Mouse (Mus musculus) right cerebral cortex, postnatal 10 days (tissue): Measurements from ENCODE around the gene Nkain1.
A peak's percentile ranks its signal among the peaks of the same experiment; 100 is the strongest.

Source experiments
- DNase-seq, 2 experiments: peaks; one replicate each; pipeline ENCODE4 v3.0.0; 2021; ENCODE audit warnings: low spot score in 2 of 2

Gene Nkain1

DNA sequence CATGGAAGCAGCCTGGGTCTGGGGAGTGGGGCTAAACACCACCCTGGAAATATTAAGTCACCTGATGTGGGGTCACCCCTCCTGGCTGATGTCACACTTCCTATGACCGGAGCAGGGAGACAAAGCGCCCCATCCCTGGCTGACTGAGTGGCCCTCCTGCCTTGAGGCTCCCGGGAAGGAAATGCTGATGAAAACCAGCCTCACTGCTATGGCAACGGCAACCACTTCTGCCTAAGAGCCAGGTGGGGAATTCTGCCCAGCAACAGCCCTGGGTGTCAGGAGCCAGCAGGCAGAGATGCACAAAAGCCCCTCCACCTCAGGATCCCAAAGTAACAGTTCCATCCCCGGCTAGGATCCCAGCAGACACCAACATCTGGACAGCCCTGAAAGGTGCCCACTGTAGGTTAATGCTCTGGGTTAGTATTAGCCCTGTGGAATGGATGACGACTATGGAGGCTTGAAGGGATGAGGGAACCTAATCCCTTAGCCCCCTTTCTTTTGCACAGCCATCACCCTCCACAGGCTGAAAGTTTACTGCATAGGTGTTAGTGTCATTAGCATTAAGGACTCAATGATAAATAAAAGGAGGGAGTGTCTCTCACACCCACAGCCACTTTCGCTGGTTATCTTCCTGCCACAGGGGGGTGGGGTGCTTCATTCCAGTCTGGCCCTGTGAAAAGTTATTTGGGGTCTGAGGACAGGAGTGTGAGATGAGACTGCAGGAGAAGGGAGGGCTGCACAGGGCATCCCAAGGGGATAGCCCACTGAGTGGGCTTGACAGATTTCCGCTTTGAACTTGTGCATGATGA is 21.5 kb downstream of the Nkain1 start:
- DNase-seq: peak; percentile 81 to 86

DNA sequence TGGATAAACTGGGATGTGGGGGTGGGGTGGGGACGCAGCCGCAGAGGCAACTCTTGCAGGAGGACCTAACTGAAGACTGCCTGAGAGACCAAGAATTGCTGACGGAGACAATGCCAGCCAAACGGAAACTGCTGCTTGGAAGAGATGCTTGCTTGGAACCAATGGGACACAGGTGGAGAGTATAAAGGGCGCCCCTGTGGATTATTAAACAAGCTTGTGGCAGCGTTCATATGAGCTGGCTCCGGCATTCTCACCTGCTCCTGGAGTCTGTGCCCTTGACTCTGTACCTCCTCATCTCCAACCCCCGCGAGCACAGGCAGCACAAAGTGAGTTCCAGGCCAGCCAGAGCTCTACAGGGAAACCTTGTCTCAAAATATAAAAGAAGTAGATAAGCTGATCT is 23.5 kb downstream of the Nkain1 start:
- DNase-seq: no peak

DNA sequence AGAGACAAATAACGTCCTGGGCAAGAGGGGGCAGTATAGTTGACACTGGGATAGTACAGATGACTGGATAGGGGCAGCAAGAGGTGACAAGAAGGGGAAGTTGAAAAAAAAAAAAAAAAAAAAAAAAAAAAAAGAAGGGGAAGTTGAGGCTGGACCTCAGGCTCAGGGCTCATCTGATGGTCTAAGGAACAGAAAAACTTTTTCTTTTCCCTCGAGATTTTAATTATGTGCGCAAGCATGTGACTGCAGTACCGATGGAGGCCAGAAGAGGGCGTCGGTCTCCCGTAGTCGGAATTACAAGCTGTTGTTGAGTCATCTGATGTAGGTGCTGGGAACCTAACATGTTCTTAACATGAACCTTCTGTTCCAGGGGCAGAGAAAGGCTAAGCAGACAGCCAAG is 24.8 kb downstream of the Nkain1 start:
- DNase-seq: no peak

DNA sequence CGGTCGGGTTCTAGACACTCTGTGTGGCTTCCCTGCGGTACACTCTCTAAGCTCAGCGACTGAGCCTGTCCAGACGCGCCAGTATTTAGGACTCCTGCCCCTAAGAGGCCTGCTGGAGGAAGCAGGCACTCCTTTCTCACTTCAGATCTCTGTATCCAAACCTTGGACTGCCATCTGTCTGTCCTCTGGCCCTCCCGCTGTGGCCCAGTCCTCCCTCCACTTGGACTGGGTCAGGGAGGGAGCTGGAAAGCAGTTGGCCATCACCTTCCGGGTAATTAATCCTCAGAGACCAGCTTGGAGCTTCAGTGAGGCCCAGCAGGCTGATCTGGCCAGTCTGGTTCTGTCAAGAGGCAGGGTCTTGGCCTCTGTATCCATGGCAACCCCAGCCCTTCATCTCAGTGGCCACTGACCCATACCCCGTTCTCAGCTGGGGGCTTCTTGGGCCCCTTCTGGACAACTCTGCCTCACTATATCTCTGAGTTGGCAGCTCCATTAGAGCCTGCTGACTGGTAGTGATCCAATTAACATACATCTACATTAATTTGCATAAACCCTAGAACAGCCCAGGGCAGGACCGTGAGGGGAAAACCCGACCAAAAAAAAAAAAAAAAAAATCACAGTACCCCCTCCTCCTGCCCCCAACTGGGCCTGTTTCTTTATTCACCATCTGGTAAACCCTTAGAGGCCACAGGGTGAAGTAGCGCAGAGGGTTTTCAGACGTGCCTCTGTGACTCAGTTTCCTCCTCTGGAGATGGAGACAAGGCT is 27.0 kb downstream of the Nkain1 start:
- DNase-seq: no peak

DNA sequence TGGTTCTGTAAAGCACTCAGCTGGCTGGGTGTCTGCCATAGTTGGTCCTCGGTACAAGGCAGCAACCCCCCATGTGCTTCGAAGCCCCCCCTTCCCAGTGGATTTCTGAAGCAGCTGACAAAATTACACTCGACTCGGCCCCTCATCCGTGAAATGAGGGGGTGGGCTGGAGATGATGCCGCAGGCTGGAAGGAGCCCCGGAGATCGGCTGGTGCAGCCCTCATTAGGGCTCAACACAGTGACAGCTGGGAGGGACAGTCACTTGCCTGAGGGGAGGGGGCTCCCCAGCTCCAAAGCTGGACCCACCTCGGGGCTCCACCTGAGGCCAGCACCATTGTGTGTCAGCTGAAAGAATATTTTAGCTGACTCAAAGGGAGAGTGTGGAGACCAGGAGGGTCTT is 29.6 kb downstream of the Nkain1 start:
- no peak for DNase-seq

DNA sequence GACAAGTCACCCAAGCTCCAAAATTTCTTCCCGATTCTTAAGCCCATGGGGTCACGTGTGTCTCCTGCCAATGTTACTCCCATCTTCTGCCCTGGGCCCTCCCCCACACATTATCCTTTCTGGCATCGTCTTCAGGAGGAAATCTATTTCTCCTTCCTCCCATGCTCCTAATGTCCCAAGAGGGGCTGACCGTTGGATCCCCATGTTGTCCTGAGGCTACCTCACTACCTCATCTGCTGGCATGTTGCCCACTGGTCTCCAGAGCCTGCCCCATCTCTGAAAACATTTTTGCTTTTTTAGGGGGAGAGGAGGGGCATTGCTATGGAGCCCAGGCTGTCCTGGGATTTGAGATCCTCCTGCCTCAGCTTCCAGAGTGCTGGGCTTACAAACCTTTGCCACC is 30.9 kb downstream of the Nkain1 start:
- no peak for DNase-seq

DNA sequence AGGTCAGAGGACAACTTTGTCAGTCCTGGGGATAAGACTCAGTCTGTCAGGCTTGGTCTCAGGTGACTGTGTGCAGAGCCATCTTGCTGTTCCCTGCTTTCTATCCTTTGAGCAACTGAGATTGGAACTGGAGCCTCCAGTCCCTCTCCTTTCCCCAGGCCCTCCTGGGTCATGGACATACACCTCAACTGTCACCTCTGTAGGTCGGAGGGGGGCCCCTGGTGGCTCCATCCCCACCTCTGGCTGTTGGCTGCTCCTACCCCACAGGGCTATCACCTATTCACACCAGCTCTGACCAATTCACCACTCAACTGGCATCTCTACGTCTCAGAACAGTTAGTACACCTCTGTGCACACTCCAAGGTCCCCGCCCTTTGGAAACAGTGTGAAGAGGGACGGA is 33.1 kb downstream of the Nkain1 start:
- DNase-seq: no peak

DNA sequence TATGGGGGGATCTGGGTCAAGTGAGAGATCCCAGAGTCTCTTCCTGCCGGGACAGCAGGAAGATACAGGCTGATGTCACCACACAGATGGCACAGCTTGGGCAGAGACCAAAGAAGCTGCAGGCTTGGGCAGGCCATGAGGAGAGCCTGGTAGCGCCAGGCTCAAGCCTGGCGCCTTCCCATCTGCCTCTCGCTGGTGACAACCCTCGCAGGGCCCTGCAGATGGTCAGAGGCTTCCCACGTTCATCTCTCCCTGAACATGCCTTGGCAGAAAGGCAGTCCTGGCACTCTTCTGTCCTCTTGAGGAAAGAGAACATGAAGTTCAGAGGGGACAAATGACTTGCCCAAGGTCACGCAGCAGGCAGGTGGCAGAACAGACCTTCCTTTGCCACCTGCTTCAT is 34.3 kb downstream of the Nkain1 start:
- DNase-seq: peak in 1 of 2 experiments; percentile 52

DNA sequence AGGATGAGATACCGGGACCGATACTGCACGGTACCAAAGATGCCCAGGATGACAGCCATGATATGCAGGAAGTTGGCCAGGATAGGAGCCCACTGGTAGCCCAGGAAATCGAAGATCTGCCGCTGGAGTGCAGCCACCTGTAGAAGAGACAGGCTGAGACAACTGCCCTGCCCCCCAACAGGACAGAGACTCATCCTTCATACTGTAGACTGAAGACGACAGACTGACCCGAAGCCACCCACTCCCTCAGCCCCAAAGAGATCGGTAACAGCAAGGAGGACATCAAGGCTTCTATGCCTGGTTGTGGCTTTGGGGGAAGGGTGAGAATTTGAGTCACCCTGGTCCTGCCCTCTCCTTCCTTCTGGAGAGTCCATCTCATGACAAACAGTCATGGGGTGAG is 34.9 kb downstream of the Nkain1 start:
- DNase-seq: no peak

DNA sequence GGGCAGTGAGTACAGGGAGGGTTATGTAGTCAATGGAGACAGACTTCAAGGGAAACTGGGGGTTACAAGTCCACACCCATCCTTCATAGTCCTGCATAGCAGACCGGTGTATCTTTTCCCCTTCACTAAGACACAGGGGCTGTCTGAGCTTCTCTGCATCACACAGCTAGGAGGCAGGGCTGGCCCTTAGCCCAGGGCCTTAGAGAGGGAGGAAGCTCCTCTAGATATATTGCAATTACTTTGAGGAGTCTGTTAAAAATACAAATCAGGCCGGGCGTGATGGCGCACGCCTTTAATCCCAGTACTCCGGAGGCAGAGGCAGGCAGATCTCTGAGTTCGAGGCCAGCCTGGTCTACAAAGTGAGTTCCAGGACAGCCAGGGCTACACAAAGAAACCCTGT is 36.6 kb downstream of the Nkain1 start:
- no peak for DNase-seq

DNA sequence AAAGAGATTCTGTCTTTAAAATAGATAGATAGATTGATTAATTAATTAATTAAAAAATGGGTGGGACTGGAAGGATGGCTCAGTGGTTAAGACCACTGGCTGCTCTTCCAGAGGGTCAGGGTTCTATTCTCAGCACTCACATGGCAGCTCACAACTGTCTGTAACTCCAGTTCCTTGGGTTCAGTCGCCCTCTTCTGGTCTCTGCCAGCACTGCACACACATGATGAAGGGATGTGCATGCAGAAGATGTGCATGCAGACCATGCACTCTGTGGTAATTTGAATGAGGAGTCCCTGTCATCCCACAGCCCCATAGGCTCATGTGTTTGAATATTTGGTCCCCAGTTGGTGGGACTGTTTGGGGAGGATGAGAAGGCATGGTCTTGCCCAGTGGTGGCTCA is 38.2 kb downstream of the Nkain1 start:
- DNase-seq: no peak

DNA sequence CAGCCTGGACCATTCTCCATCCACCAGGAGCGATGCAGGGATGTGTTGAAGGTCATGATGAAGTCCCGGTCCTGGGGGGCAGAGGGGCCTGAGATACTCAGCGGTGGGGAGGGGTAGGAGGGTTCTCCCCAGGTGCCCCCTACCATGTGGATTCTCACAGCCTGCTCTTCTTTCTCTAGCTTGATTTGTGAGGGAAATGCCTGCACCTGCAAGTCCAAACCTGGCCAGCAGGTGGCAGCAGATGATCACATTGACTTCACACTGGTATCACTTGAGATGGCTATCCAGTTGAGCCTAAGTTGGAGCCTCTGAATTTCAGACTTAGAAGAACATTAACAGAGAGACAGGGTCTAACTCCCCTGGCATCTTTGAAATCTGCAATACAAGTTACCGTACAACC is 40.0 kb downstream of the Nkain1 start:
- DNase-seq: peak; percentile 87 to 91

DNA sequence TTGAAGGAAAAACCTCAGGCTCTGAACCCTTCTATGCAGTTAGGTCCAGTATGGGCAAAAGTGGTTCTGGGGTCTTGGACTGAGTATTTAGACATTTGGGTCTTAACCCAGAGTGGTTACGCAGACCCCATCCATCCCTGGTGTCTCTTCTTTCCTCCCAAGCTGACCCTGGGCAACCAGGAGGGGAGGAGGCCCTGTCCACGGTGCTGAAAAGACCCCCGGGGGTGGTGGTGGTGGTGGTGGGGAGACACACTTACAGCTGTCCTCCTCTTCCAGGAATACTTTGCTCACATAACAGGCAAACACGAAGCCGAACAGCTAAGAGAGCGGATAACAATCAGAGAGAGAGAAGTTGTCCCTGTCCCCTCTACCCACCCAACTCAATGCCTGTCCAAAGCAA is 41.6 kb downstream of the Nkain1 start:
- no peak for DNase-seq

DNA sequence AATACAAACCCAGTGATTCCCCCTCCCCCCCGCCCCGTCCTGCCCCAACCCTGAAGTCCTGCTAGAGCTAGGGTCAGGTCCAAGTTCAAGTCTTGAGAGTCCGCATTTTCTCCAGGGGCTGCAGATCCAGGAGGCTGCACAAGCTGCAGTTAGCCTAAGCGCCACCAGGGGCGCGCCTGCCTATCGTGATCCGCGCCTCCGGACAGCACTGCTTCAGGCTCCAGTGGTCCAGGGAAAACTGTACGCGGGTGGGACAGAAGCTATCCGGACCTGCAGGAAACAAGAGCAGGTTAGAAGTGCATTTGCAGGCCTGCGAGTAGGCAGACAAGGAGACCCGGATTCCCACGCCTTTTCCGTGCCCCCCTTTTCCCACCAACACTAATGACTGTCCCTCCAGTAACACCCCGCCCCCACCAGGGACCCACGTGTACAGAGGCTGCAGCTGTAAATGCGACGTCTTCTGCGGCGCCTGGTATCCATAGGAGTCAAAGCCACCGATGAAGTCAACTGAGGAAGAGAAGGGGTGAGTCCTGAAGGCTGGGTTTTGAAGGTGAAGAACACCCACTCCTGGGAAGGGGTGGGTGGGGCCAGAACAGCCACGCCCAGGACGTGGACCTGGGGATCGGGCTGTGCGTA is 42.2 kb downstream of the Nkain1 start:
- DNase-seq: peak; percentile 76 to 86

DNA sequence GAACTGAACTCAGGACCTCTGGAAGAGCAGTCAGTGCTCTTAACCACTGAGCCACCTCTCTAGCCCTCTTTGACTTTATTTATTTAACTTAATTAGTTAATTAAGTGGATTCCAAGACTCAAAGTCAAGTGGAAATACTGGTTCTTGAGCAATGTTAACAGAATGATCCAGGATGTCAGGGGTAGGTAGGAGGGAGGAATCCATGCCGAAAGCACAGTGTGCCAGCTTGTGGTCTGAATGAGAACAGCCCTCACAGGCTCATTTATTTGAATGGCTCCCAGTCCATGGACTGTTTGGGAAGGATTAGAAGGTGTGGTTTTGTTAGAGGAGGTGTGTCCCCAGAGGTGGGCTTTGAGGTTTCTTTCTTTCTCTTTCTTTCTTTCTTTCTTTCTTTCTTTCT is 46.2 kb downstream of the Nkain1 start:
- DNase-seq: no peak

DNA sequence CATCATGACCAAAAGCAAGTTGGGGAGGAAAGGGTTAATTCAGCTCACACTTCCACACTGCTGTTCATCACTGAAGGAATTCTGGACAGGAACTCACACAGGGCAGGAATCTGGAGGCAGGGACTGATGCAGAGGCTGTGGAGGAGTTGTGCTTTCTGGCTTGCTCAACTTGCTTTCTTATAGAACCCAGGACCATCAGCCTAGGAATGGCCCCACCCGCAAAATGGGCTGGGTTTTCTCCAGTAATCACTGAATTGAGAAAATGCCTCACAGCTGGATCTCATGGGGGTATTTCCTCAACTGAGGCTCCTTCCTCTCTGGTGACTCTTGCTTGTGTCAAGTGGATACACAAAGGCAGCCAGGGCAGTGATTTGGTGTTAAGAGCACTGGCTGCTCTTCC is 48.9 kb downstream of the Nkain1 start:
- no peak for DNase-seq

DNA sequence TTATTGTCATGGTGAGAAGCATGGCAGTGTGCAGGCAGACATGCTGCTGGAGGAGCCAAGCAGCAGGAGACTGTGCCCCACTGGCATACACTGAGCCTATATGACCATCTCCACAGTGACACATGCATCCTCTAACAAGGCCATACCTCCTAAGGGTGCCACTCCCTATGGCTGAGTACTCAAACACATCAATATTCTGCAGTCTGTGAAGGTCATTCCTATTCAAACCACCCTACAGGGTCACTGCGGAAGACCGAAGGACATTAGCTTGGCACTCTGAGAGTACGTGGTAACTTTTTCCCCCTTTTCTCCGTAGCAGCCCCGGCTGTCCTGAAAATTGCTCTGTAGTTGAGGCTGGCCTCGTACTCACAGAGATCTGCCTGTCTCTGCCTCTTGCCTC is 52.5 kb downstream of the Nkain1 start:
- DNase-seq: no peak

DNA sequence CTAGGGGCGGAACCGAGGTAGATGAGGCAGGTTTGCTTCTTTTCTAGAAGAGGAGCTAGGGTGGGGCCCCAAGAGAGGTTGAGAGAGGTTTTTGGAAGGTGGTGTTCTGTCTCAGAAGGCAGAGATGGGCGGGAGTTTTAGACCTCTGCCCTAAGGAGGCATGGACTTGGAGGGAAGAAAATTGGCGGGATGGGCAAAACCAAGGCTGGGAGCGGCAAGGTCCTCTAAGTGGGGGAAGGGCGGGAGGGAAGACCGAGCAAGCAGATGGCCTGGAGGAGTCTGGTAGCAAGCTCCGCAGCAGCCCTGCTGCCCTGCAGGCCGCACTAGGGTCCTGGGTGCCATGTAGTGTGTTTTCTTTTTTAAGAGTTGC is 53.5 kb downstream of the Nkain1 start:
- no peak for DNase-seq

DNA sequence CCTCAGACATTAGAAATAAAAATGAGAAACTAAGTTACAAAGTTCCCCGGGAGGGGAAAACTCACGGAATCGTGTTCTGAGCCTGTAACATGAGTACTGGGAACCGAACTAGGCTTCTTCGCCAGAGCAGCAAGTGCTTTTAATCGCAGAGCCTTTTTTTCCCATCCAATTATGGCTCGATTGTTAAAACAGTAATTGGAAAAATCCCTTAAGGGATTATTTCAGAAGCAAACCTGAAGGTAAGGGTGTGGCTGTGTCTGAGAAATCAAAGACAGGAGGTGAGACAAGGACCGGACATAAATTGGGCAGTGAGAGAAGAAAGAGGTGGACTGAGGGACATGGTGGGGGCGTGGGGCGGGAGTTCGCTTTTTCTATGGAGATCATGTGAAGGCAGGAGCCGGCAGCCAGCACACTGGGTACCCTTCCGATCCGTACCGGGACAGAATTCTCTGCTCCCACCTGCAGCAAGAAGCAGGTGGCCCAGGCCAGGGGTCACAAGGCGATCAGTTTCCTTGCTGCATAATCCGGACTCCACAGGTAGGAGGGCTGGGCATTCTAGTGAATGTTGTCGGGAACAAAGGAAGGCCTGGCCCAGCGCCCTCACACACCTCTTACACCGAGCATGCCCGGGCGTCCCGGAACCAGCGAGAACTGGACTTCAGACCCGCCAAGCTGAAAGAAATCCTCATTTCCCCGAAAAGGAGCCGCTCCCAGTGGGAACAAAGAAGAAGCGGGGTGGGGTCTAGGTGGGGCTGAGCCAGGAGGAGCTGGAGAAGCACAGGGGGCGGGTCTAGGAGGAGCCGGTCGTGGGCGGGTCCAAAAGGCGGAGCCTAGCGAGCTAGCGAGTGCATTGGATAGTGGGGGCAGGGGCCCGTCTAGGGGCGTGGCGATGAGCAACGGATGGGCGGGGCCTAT is 54.1 kb downstream of the Nkain1 start:
- DNase-seq: peak; percentile 96 to 97

DNA sequence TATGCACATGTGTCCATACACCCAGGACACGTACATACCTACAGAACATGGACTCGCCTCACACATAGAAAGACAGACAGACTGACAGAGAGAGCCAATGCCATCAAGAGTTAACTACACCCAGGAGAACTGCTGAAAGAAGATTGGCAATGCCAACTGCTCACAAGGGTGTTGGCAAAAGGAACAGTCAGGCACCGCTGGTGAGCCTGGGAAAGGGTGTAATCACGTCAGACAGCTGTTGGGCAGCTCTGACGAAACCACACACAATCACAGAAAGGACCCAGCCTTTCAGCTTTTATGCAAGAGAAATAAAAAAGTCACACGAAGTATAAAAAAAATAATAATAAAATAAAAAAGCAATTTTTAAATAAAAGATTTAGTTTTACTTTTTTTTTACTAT is 57.5 kb downstream of the Nkain1 start:
- no peak for DNase-seq
